Mouse (Mus musculus) hindbrain, embryonic 11.5 days (tissue): ENCODE measurements at regions not wholly inside any gene's neighbourhood (a gene's known extent, or its start where the extent isn't known, plus 50 kb on each side); places are given as distances from the start of the nearest gene placed in this dataset.
"Not testable (repeated sequence)": the region's sequence is repeated elsewhere in the genome, so short reads cannot be mapped to it uniquely, and the experiment has no call there.

Source experiments
- ATAC-seq: fragments of 200-750 bp; cut with Nextera tagmentation; 2 replicates; pipeline ENCODE4 v1.8.0; 2017; ENCODE audit warnings: mild to moderate bottlenecking, moderate TSS enrichment, moderate library complexity; ENCODE audit not compliant: low FRiP score
- DNase-seq: peaks from one replicate; pipeline ENCODE4 v3.0.0-alpha.2; 2015; ENCODE audit warnings: low spot score
- H3K27ac ChIP-seq: fragments of 300-500 bp; sonication (generic); 2 replicates; pipeline ENCODE4 v1.5.1; 2014; ENCODE audit warnings: mild to moderate bottlenecking, low read depth, low read length
- H3K27me3 ChIP-seq: fragments of 300-500 bp; sonication (generic); 2 replicates; pipeline ENCODE4 v1.6.1; 2014; ENCODE audit warnings: mild to moderate bottlenecking, low read length, moderate library complexity, mixed read lengths; ENCODE audit not compliant: control insufficient read depth, insufficient read depth
- H3K36me3 ChIP-seq: fragments of 300-500 bp; sonication (generic); 2 replicates; pipeline ENCODE4 v1.6.1; 2014; ENCODE audit warnings: mild to moderate bottlenecking, low read length, moderate library complexity, mixed read lengths; ENCODE audit not compliant: control insufficient read depth, insufficient read depth
- H3K4me1 ChIP-seq: fragments of 300-500 bp; sonication (generic); replicated peaks from 2 replicates; pipeline ENCODE4 v1.6.1; 2014; ENCODE audit warnings: low read length, mixed read lengths; ENCODE audit not compliant: control insufficient read depth, insufficient read depth
- H3K4me2 ChIP-seq: fragments of 300-500 bp; sonication (generic); replicated peaks from 2 replicates; pipeline ENCODE4 v1.6.1; 2014; ENCODE audit warnings: mild to moderate bottlenecking, low read depth, low read length
- H3K4me3 ChIP-seq: fragments of 300-500 bp; sonication (generic); 2 replicates; pipeline ENCODE4 v1.5.1; 2014; ENCODE audit warnings: low read depth, low read length
- H3K9ac ChIP-seq: fragments of 300-500 bp; sonication (generic); 2 replicates; pipeline ENCODE4 v1.6.1; 2014; ENCODE audit warnings: low read depth, low read length
- H3K9me3 ChIP-seq: fragments of 300-500 bp; sonication (generic); 2 replicates; pipeline ENCODE4 v1.6.1; 2016; ENCODE audit warnings: low read length; ENCODE audit not compliant: control insufficient read depth
- WGBS: fragments of 180-500 bp; shearing (Covaris S2); extraction: QIAGEN DNeasy Blood & Tissue Kit; methylation state at CpG from one replicate; pipeline ENCODE4 v1.1.7; 2014; 5-methylcytosine and 5-hydroxymethylcytosine counted together

DNA sequence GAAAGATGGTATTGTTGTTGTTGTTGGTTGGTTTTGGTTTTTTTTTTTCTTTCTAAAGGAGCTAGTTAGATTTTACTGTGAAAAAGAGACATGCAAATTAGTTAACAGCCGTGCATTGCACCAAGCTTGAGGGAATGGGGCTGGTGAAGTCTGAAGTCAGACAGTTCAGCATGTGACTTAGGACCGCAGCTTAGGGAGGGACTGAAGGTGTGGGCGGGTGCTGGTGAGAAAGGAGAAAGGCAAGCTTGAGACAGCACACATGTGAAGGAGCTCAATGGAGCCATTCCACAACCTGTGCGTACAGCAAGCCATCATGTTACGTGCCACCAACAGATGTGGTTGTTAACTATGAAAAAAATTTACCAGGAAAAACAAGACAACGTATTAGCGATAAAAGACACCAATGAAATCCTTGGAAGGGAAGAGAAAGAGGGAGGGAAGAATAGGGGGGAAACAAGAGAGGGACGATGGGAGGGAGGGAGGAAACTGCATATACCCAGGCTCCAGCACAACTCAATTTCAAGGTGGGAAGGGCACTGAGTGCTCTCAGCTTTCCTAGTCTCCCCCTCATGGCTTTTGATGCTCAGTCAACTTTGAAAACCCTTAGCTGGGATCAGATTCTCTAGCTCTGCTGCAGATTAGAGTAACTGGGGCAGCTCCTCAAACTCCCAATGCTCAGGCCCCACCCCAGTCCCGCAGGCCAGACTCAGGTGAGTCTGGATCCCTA lies 218.1 kb upstream of the Btg1 start:
- no peaks in the 10 kb centered on the region for H3K9me3 ChIP-seq
- H3K9ac ChIP-seq: no peak overlapping the region
- no peak overlapping the region for H3K4me3 ChIP-seq
- ATAC-seq (no peak), DNase-seq (no peak)
- H3K27me3 ChIP-seq: no peaks in the 10 kb centered on the region
- 86% methylated on average over 9 of the region's 9 CpGs for WGBS
- H3K36me3 ChIP-seq: no peaks in the 10 kb centered on the region
- H3K27ac ChIP-seq: peak overlapping the region; percentile 30; the same call in 1 of the 2 replicates
- H3K4me1 ChIP-seq: no peaks in the 10 kb centered on the region
- H3K4me2 ChIP-seq: no peak overlapping the region

- ATAC-seq (peak; percentile 82), DNase-seq (peak; percentile 47)
- no peaks in the 10 kb centered on the region for H3K4me1 ChIP-seq
- H3K9me3 ChIP-seq: no peaks in the 10 kb centered on the region
- no peak overlapping the region for H3K9ac ChIP-seq
- WGBS: 45% methylated on average over 8 of the region's 8 CpGs
- H3K27me3 ChIP-seq: no peaks in the 10 kb centered on the region
- H3K4me2 ChIP-seq: no peak overlapping the region
- H3K36me3 ChIP-seq: no peaks in the 10 kb centered on the region
- no peak overlapping the region for H3K4me3 ChIP-seq
- peak overlapping the region; percentile 30; the same call in 1 of the 2 replicates for H3K27ac ChIP-seq
These were observed 217.0 kb upstream of the Btg1 start for GRCm38 (mm10) chr10:96399636-96400400.

DNA sequence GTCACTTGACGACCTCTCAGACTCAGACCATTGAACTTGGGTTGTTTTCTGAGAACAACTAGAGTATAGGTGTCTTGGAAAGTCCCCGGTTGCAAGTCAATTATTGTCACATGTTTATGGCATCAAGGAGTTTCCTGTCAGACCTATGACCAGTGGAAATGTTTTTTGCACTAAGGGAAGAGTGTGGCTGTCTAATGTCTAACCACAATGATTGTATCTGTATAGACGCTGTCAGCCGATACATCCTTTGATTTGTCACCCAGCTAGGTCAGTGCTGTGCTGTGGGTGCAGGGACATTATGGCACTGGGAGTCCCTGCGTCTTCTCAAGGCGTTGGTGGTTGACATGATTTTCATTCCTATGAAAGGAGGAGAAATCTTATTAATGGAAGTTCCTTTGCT lies 216.0 kb upstream of the Btg1 start:
- DNase-seq: no peak
- no peak overlapping the region for H3K4me3 ChIP-seq
- no peak overlapping the region for H3K27ac ChIP-seq
- ATAC-seq: no peak
- 92% methylated on average over 6 of the region's 6 CpGs for WGBS
- no peaks in the 10 kb centered on the region for H3K36me3 ChIP-seq
- H3K9me3 ChIP-seq: no peaks in the 10 kb centered on the region
- H3K4me2 ChIP-seq: no peak overlapping the region
- no peaks in the 10 kb centered on the region for H3K4me1 ChIP-seq
- no peak overlapping the region for H3K9ac ChIP-seq
- no peaks in the 10 kb centered on the region for H3K27me3 ChIP-seq

GRCm38 (mm10) chr10:96406306-96406705 lies 210.5 kb upstream of the Btg1 start:
- no peak overlapping the region for H3K4me2 ChIP-seq
- H3K4me1 ChIP-seq: no peaks in the 10 kb centered on the region; the same call in 1 of the 2 replicates
- no peak overlapping the region for H3K4me3 ChIP-seq
- no peaks in the 10 kb centered on the region for H3K9me3 ChIP-seq
- ATAC-seq (no peak), DNase-seq (no peak)
- no peak overlapping the region for H3K9ac ChIP-seq
- 68% methylated on average over 5 of the region's 5 CpGs for WGBS
- H3K27me3 ChIP-seq: no peaks in the 10 kb centered on the region
- H3K27ac ChIP-seq: no peak overlapping the region
- H3K36me3 ChIP-seq: no peaks in the 10 kb centered on the region

- Histone ChIP-seq H3K4me2 (no peak overlapping the region), H3K27me3 (no peaks in the 10 kb centered on the region), H3K9me3 (no peaks in the 10 kb centered on the region), H3K36me3 (no peaks in the 10 kb centered on the region), H3K9ac (no peak overlapping the region), H3K4me1 (no peaks in the 10 kb centered on the region; the same call in 1 of the 2 replicates), H3K4me3 (no peak overlapping the region), H3K27ac (no peak overlapping the region)
- DNase-seq (no peak), ATAC-seq (no peak)
- 77% methylated on average over 3 of the region's 3 CpGs for WGBS
These were observed 209.0 kb upstream of the Btg1 start for GRCm38 (mm10) chr10:96407846-96408245.

DNA sequence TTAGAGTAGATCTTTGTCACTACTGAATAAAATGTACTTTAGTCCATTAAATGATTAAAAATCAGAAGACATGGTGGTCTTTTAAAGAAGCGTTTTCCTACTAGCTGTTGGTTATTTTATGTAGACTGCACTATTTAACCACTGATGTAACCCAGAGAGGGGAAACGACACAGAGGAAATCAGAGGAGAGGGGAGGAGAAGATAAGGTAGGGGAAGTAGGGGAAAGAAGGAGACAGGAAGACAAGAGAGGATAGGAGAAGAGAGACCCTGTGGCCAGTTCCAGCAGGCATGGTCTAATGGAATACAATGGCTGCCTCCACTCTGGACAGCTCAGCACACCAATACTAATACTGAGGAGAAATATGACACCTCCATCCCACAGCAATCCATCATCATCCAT lies 208.6 kb upstream of the Btg1 start:
- no peaks in the 10 kb centered on the region for H3K9me3 ChIP-seq
- ATAC-seq (no peak), DNase-seq (no peak)
- no peak overlapping the region for H3K9ac ChIP-seq
- H3K27me3 ChIP-seq: no peaks in the 10 kb centered on the region
- no peak overlapping the region for H3K27ac ChIP-seq
- H3K4me3 ChIP-seq: no peak overlapping the region
- H3K36me3 ChIP-seq: no peaks in the 10 kb centered on the region
- 86% methylated on average over 2 of the region's 2 CpGs for WGBS
- no peak overlapping the region for H3K4me2 ChIP-seq
- no peaks in the 10 kb centered on the region; the same call in 1 of the 2 replicates for H3K4me1 ChIP-seq

DNA sequence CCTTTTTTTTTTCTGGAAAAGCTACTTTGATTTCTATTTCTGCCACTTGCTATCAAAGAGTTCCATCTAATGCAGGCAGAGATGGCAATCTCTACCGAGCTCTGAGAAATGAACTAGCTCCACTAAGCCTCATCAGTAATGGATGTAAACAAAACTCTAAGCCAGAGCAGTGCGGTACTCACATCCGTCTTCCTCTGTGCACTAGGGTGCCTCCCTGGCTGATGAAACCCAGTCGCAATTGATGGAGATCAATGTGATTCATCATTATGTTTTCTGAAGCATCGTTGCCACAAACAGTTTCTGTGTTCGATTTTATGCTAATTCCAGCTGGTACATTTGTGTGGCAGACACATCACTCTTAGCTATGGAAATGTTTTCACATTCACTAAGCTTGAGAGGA lies 206.8 kb upstream of the Btg1 start:
- H3K27me3 ChIP-seq: no peaks in the 10 kb centered on the region
- H3K36me3 ChIP-seq: no peaks in the 10 kb centered on the region
- H3K4me3 ChIP-seq: no peak overlapping the region
- ATAC-seq (no peak), DNase-seq (no peak)
- H3K9me3 ChIP-seq: no peaks in the 10 kb centered on the region
- H3K4me1 ChIP-seq: no peaks in the 10 kb centered on the region; the same call in 1 of the 2 replicates
- H3K27ac ChIP-seq: no peak overlapping the region
- H3K9ac ChIP-seq: no peak overlapping the region
- H3K4me2 ChIP-seq: no peak overlapping the region
- 83% methylated on average over 6 of the region's 6 CpGs for WGBS

DNA sequence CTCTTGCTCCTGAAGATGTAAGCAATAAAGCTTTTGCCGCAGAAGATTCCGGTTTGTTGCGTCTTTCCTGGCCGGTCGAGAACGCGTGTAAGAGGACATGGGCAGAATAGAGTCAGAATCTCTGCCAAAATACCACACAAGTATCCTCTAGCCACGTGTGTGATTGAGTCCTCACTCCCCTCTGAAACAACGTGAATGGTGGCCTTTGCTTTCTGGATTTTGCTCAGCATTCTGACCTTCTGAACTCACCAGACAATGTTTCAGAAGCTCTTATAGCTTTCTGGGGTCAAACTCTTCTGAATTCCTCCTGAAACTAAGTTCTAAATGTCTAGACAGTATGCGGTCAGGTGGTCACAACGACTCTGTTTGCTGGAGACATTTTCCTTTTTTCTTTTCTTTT lies 202.0 kb upstream of the Btg1 start:
- Histone ChIP-seq H3K27me3 (no peaks in the 10 kb centered on the region), H3K4me1 (no peaks in the 10 kb centered on the region), H3K27ac (no peak overlapping the region), H3K9me3 (no peaks in the 10 kb centered on the region), H3K4me2 (no peak overlapping the region), H3K4me3 (no peak overlapping the region), H3K9ac (no peak overlapping the region), H3K36me3 (no peaks in the 10 kb centered on the region)
- WGBS: 93% methylated on average over 11 of the region's 11 CpGs
- DNase-seq (no peak), ATAC-seq (no peak)

- WGBS: 88% methylated on average over 2 of the region's 2 CpGs
- not testable (repeated sequence) for H3K9ac ChIP-seq, H3K27me3 ChIP-seq, H3K4me2 ChIP-seq, H3K36me3 ChIP-seq, H3K4me3 ChIP-seq, H3K27ac ChIP-seq, ATAC-seq, H3K4me1 ChIP-seq, H3K9me3 ChIP-seq, DNase-seq
These were observed 195.3 kb upstream of the Btg1 start for GRCm38 (mm10) chr10:96421506-96421905.
